ENCODE assay signal across 8 mouse cellular contexts in genomic region chr4:33248915-33249314, GRCm38 (mm10). TPM values are rescaled to one million over a fixed set of nuclear protein-coding genes. Genes with fewer than 3 reads are reported as not detected.
DNase-seq lines count a peak whose midpoint lies in the region; ATAC-seq and TF ChIP-seq lines count a peak whose summit lies in the region.

No protein-coding gene starts in this region.

- 1% methylated on average over 4 of the region's 4 CpGs for WGBS in heart, embryonic 13.5 days
- WGBS in forebrain, postnatal 0 days, result under 1% methylated on average over 4 of the region's 4 CpGs
- 2% methylated on average over 4 of the region's 4 CpGs for WGBS in limb, embryonic 12.5 days
- WGBS in stomach, postnatal 0 days, result 2% methylated on average over 4 of the region's 4 CpGs

- no peaks in the 10 kb centered on the region for H3K27me3 ChIP-seq in heart, embryonic 13.5 days (replicated peaks)
- no peaks in the 10 kb centered on the region for H3K27me3 ChIP-seq in forebrain, postnatal 0 days (ENCODE audit: insufficient read depth, low read length)
- H3K27me3 ChIP-seq in limb, embryonic 12.5 days, result no peaks in the 10 kb centered on the region
- no peaks in the 10 kb centered on the region for H3K27me3 ChIP-seq in stomach, postnatal 0 days (ENCODE audit: control insufficient read depth, insufficient read depth, low read length)

- H3K36me3 ChIP-seq in heart, embryonic 13.5 days, result peaks cover 24% of the 10 kb centered on the region
- H3K36me3 ChIP-seq in forebrain, postnatal 0 days (ENCODE audit: insufficient read depth), result peaks cover 16% of the 10 kb centered on the region; the same call in 1 of the 2 replicates
- H3K36me3 ChIP-seq in limb, embryonic 12.5 days, result peaks cover 24% of the 10 kb centered on the region
- H3K36me3 ChIP-seq in stomach, postnatal 0 days (ENCODE audit: control insufficient read depth, insufficient read depth, low read length), result peaks cover 5% of the 10 kb centered on the region

- H3K9ac ChIP-seq in heart, embryonic 13.5 days, result peak overlapping the region; percentile 100
- H3K9ac ChIP-seq in forebrain, postnatal 0 days, result peak overlapping the region; percentile 97
- peak overlapping the region; percentile 100 for H3K9ac ChIP-seq in limb, embryonic 12.5 days (replicated peaks)
- peak overlapping the region; percentile 61 for H3K9ac ChIP-seq in stomach, postnatal 0 days (ENCODE audit: low read length)

- peaks cover 38% of the 10 kb centered on the region for H3K4me1 ChIP-seq in heart, embryonic 13.5 days
- H3K4me1 ChIP-seq in forebrain, postnatal 0 days (ENCODE audit: insufficient read depth), result peaks cover 5% of the 10 kb centered on the region; the same call in 1 of the 2 replicates
- peaks cover 23% of the 10 kb centered on the region for H3K4me1 ChIP-seq in limb, embryonic 12.5 days (replicated peaks)
- no peaks in the 10 kb centered on the region for H3K4me1 ChIP-seq in stomach, postnatal 0 days (replicated peaks; ENCODE audit: control insufficient read depth, insufficient read depth)

- no peak for TF ChIP-seq EP300 in stomach, postnatal 0 days (optimal IDR thresholded peaks at IDR 0.05)

- no peak for DNase-seq in heart, adult 18-20 months
- DNase-seq in adipocyte (ENCODE audit: low spot score) (peak; percentile 80), MN1 (ENCODE audit: low spot score) (no peak)
- no peak for DNase-seq in forebrain, postnatal 0 days
- DNase-seq in stomach, postnatal 0 days (ENCODE audit: low spot score), result no peak
- DNase-seq in right cerebral cortex, postnatal 14 days, result no peak

- peak overlapping the region; percentile 68 for H3K4me2 ChIP-seq in heart, embryonic 13.5 days
- H3K4me2 ChIP-seq in forebrain, postnatal 0 days (ENCODE audit: low read depth), result peak overlapping the region; percentile 51
- peak overlapping the region; percentile 51 for H3K4me2 ChIP-seq in limb, embryonic 12.5 days
- H3K4me2 ChIP-seq in stomach, postnatal 0 days (replicated peaks; ENCODE audit: low read depth), result peak overlapping the region; percentile 60

- peak overlapping the region; percentile 100 for H3K27ac ChIP-seq in heart, embryonic 13.5 days (replicated peaks)
- H3K27ac ChIP-seq in forebrain, postnatal 0 days (ENCODE audit: low read depth, low read length), result peak overlapping the region; percentile 99
- peak overlapping the region; percentile 100 for H3K27ac ChIP-seq in limb, embryonic 12.5 days
- peak overlapping the region; percentile 91 for H3K27ac ChIP-seq in stomach, postnatal 0 days (replicated peaks)

- peak; percentile 44; the same call in 1 of the 2 replicates for TF ChIP-seq CTCF in forebrain, postnatal 0 days (IDR thresholded peaks at IDR 0.05; ENCODE audit: low read depth)
- peak; percentile 17; the same call in 1 of the 2 replicates for TF ChIP-seq CTCF in stomach, postnatal 0 days (IDR thresholded peaks at IDR 0.05; ENCODE audit: low read depth)

- H3K4me3 ChIP-seq in heart, embryonic 13.5 days, result peak overlapping the region; percentile 98
- peak overlapping the region; percentile 99 for H3K4me3 ChIP-seq in forebrain, postnatal 0 days (ENCODE audit: low read depth, low read length)
- peak overlapping the region; percentile 97 for H3K4me3 ChIP-seq in limb, embryonic 12.5 days (replicated peaks)
- H3K4me3 ChIP-seq in stomach, postnatal 0 days (ENCODE audit: low read depth, low read length), result peak overlapping the region; percentile 100

- ATAC-seq in heart, embryonic 13.5 days (ENCODE audit: extremely low read depth, insufficient number of reproducible peaks, low FRiP score, low TSS enrichment), result no peak
- no peak for ATAC-seq in forebrain, postnatal 0 days
- no peak for ATAC-seq in limb, embryonic 12.5 days (ENCODE audit: insufficient number of reproducible peaks, insufficient read depth, low FRiP score, low TSS enrichment, low read depth)
- no peak for ATAC-seq in stomach, postnatal 0 days (ENCODE audit: low FRiP score, low TSS enrichment)

- H3K9me3 ChIP-seq in heart, embryonic 13.5 days, result no peaks in the 10 kb centered on the region
- H3K9me3 ChIP-seq in forebrain, postnatal 0 days (ENCODE audit: low read length), result no peaks in the 10 kb centered on the region
- no peaks in the 10 kb centered on the region for H3K9me3 ChIP-seq in limb, embryonic 12.5 days
- no peaks in the 10 kb centered on the region for H3K9me3 ChIP-seq in stomach, postnatal 0 days (ENCODE audit: control insufficient read depth, low read length)

RNA-seq across cellular contexts. Expression of gene Srsf12, which starts 40.1 kb away (rescaled TPM):
- 2.7 and 2.9 TPM in 2 replicates for polyA plus RNA-seq in heart, embryonic 13.5 days (2015; fragmentation: Nextera tagmentation; extraction: Ambion mirVana)
- total RNA-seq in heart, adult 18-20 months (2021), result not detected
- total RNA-seq in forebrain, postnatal 0 days (2014; rRNA removed), result 47.0 and 68.4 TPM in 2 replicates
- polyA plus RNA-seq in forebrain, postnatal 0 days (2015; fragmentation: Nextera tagmentation; extraction: Ambion mirVana), result 22.1 and 43.3 TPM in 2 replicates
- polyA plus RNA-seq in limb, embryonic 12.5 days (2016; fragmentation: Nextera tagmentation; extraction: Ambion mirVana), result 14.6 and 16.9 TPM in 2 replicates
- 2.2 and 2.6 TPM in 2 replicates for polyA plus RNA-seq in stomach, postnatal 0 days (2015; fragmentation: Nextera tagmentation; extraction: Ambion mirVana)

RNA-seq across cellular contexts. Expression of gene Pnrc1, which starts 41.0 kb away (rescaled TPM):
- polyA plus RNA-seq in heart, embryonic 13.5 days (2015; fragmentation: Nextera tagmentation; extraction: Ambion mirVana), result 72.8 and 80.0 TPM in 2 replicates
- total RNA-seq in heart, adult 18-20 months (2021), result 100 to 1,000 TPM; 160 to 193 TPM
- 79.9 and 112 TPM in 2 replicates for total RNA-seq in forebrain, postnatal 0 days (2014; rRNA removed)
- polyA plus RNA-seq in forebrain, postnatal 0 days (2015; fragmentation: Nextera tagmentation; extraction: Ambion mirVana), result 55.1 and 57.1 TPM in 2 replicates
- 127 and 128 TPM in 2 replicates for polyA plus RNA-seq in limb, embryonic 12.5 days (2016; fragmentation: Nextera tagmentation; extraction: Ambion mirVana)
- polyA plus RNA-seq in stomach, postnatal 0 days (2015; fragmentation: Nextera tagmentation; extraction: Ambion mirVana), result 69.3 and 76.2 TPM in 2 replicates

RNA-seq across cellular contexts. Expression of gene Pm20d2, which starts 59.4 kb away (rescaled TPM):
- 0.99 and 1.6 TPM in 2 replicates for polyA plus RNA-seq in heart, embryonic 13.5 days (2015; fragmentation: Nextera tagmentation; extraction: Ambion mirVana)
- 10 to 100 TPM; 69.3 to 77.0 TPM for total RNA-seq in heart, adult 18-20 months (2021)
- total RNA-seq in forebrain, postnatal 0 days (2014; rRNA removed), result 8.0 and 11.3 TPM in 2 replicates
- 2.3 and 3.3 TPM in 2 replicates for polyA plus RNA-seq in forebrain, postnatal 0 days (2015; fragmentation: Nextera tagmentation; extraction: Ambion mirVana)
- polyA plus RNA-seq in limb, embryonic 12.5 days (2016; fragmentation: Nextera tagmentation; extraction: Ambion mirVana), result 1.5 and 1.6 TPM in 2 replicates
- 1.7 and 1.9 TPM in 2 replicates for polyA plus RNA-seq in stomach, postnatal 0 days (2015; fragmentation: Nextera tagmentation; extraction: Ambion mirVana)
